Mouse (Mus musculus) kidney, embryonic 16.5 days (tissue): ENCODE results near the gene Fbxl18. TPM values are rescaled to one million over a fixed set of nuclear protein-coding genes. Genes with fewer than 3 reads are reported as not detected.

Experiments used
- ATAC-seq: fragments of 200-750 bp; cut with Nextera tagmentation; 2 replicates; pipeline ENCODE4 v1.8.0; 2017; ENCODE audit warnings: moderate TSS enrichment; ENCODE audit not compliant: low FRiP score, low TSS enrichment
- H3K27ac ChIP-seq: fragments of 300-500 bp; sonication (generic); 2 replicates; pipeline ENCODE4 v1.5.1; 2014; ENCODE audit warnings: low read length
- H3K27me3 ChIP-seq: fragments of 300-500 bp; sonication (generic); 2 replicates; pipeline ENCODE4 v1.6.1; 2014; ENCODE audit warnings: low read length, control low read depth, mixed read lengths; ENCODE audit not compliant: insufficient read depth
- H3K36me3 ChIP-seq: fragments of 300-500 bp; sonication (generic); 2 replicates; pipeline ENCODE4 v1.6.1; 2014; ENCODE audit warnings: low read length, control low read depth, mixed read lengths; ENCODE audit not compliant: insufficient read depth
- H3K4me1 ChIP-seq: fragments of 300-500 bp; sonication (generic); 2 replicates; pipeline ENCODE4 v1.6.1; 2014; ENCODE audit warnings: low read length, control low read depth, mixed read lengths; ENCODE audit not compliant: insufficient read depth
- H3K4me2 ChIP-seq: fragments of 300-500 bp; sonication (generic); replicated peaks from 2 replicates; pipeline ENCODE4 v1.6.1; 2014; ENCODE audit warnings: low read depth, low read length
- H3K4me3 ChIP-seq: fragments of 300-500 bp; sonication (generic); 2 replicates; pipeline ENCODE4 v1.5.1; 2014; ENCODE audit warnings: mild to moderate bottlenecking, low read length
- H3K9ac ChIP-seq: fragments of 300-500 bp; sonication (generic); replicated peaks from 2 replicates; pipeline ENCODE4 v1.6.1; 2014; ENCODE audit warnings: low read length
- H3K9me3 ChIP-seq: fragments of 300-500 bp; sonication (generic); 2 replicates; pipeline ENCODE4 v1.6.1; 2016; ENCODE audit warnings: low read length, control low read depth
- WGBS: fragments of 180-500 bp; shearing (Covaris S2); extraction: QIAGEN DNeasy Blood & Tissue Kit; methylation state at CpG from one replicate; pipeline ENCODE4 v1.1.7; 2014; 5-methylcytosine and 5-hydroxymethylcytosine counted together
- polyA plus RNA-seq: library from polyadenylated mRNA; unstranded; fragments of >200 nt; fragmentation: Nextera tagmentation; extraction: Ambion mirVana; gene quantifications from 2 replicates; pipeline ENCODE4 v1.2.1, GENCODE M21; 2015

Gene Fbxl18
- polyA plus RNA-seq, 1 experiment from 2014 or later, result 14.0 TPM

DNA sequence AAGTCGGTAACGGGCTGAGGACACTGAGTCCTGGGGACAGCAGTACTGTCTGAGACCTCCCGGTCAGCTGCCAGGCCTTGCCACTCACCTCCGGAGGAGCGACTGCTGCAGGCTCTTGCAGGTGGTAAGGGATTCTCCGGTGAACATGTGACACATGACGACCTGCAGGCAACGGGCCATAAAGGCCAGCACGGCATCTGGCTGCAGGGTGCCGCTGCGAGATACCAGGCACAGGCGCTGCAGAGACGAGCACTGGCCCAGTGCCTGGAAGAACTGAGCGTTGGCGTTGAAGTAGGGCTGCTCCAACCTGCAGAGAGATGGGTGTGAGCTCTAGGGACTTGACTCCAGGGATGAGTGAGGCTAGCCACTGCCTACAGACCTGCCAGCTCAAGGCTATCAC lies 16.7 kb downstream of the Fbxl18 start:
- Histone ChIP-seq H3K4me2 (no peak overlapping the region), H3K36me3 (peaks cover 28% of the 10 kb centered on the region), H3K9ac (no peak overlapping the region), H3K4me3 (no peak overlapping the region), H3K27me3 (no peaks in the 10 kb centered on the region), H3K4me1 (peaks cover 23% of the 10 kb centered on the region), H3K9me3 (no peaks in the 10 kb centered on the region), H3K27ac (no peak overlapping the region)
- no peak for ATAC-seq
- WGBS, result 78% methylated on average over 15 of the region's 15 CpGs

GRCm38 (mm10) chr5:142877337-142878280 lies 17.6 kb downstream of the Fbxl18 start:
- H3K9me3 ChIP-seq, result no peaks in the 10 kb centered on the region
- ATAC-seq, result peak; percentile 41
- H3K27me3 ChIP-seq, result no peaks in the 10 kb centered on the region
- 0 out of 2 replicates have a peak overlapping the region, but pooled peaks have one; percentile 10 for H3K9ac ChIP-seq
- 28% methylated on average over 11 of the region's 11 CpGs for WGBS
- H3K27ac ChIP-seq, result no peak overlapping the region
- H3K4me1 ChIP-seq, result peaks cover 23% of the 10 kb centered on the region
- no peak overlapping the region for H3K4me2 ChIP-seq
- peaks cover 28% of the 10 kb centered on the region for H3K36me3 ChIP-seq
- no peak overlapping the region for H3K4me3 ChIP-seq

DNA sequence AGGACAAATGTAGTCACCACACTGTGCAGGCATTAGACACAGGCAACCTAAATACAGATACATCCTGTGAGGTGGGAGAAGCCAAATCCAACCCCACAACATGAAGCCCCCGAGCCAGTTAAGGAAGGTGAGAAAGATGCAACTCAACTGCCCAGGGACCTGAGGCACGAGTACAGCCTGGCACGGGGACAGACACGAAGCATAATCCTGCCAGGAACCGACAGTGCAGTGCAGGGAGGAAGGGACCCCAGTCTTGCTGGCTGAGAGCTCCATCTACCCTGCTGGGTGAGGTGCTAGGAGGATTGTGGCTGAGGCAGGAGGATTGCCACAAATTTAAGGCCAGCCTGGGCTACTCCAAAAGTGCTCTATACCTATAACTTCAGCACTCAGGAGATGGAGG lies 18.3 kb downstream of the Fbxl18 start:
- Histone ChIP-seq H3K9me3 (no peaks in the 10 kb centered on the region), H3K4me1 (peaks cover 23% of the 10 kb centered on the region), H3K9ac (no peak overlapping the region), H3K27ac (no peak overlapping the region), H3K4me2 (no peak overlapping the region), H3K36me3 (peaks cover 31% of the 10 kb centered on the region), H3K4me3 (no peak overlapping the region), H3K27me3 (no peaks in the 10 kb centered on the region)
- 94% methylated on average over 5 of the region's 5 CpGs for WGBS
- no peak for ATAC-seq

- peaks cover 38% of the 10 kb centered on the region for H3K36me3 ChIP-seq
- no peak for ATAC-seq
- 93% methylated on average over 10 of the region's 10 CpGs for WGBS
- no peaks in the 10 kb centered on the region for H3K9me3 ChIP-seq
- H3K4me3 ChIP-seq, result no peak overlapping the region
- H3K9ac ChIP-seq, result no peak overlapping the region
- H3K4me1 ChIP-seq, result peaks cover 14% of the 10 kb centered on the region
- H3K27ac ChIP-seq, result no peak overlapping the region
- H3K27me3 ChIP-seq, result no peaks in the 10 kb centered on the region
- H3K4me2 ChIP-seq, result no peak overlapping the region
Observed at GRCm38 (mm10) chr5:142875513-142875905, 19.7 kb downstream of the Fbxl18 start.

- no peak for ATAC-seq
- Histone ChIP-seq H3K4me1 (peaks cover 8% of the 10 kb centered on the region), H3K27me3 (no peaks in the 10 kb centered on the region), H3K4me2 (no peak overlapping the region), H3K9me3 (no peaks in the 10 kb centered on the region), H3K9ac (no peak overlapping the region), H3K36me3 (peaks cover 37% of the 10 kb centered on the region), H3K4me3 (no peak overlapping the region), H3K27ac (no peak overlapping the region)
- WGBS, result 90% methylated on average over 13 of the region's 13 CpGs
Observed at GRCm38 (mm10) chr5:142874791-142875512, 20.3 kb downstream of the Fbxl18 start.

DNA sequence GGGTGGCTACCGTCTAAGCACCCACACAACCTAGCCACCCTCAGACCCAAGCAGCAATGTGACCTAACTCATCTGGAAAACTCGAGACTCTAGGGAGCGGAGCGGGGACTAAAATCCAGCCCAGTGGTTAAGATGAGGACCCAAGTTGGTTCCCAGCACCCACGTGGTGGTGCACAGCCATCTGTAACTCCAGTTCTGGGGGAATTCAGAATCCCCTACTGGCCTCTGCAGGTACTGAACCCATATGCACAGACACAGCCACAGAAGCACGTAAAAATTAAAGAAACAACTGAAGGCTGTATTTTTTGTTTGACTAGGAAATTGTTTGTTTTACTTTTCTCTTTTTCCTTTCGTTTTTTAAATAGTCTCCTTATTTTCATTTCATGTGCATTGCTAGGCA lies 21.5 kb downstream of the Fbxl18 start:
- peaks cover 3% of the 10 kb centered on the region; the same call in 1 of the 2 replicates for H3K4me1 ChIP-seq
- no peaks in the 10 kb centered on the region for H3K9me3 ChIP-seq
- H3K4me3 ChIP-seq, result no peak overlapping the region
- H3K36me3 ChIP-seq, result peaks cover 37% of the 10 kb centered on the region
- H3K27ac ChIP-seq, result no peak overlapping the region
- no peak for ATAC-seq
- H3K4me2 ChIP-seq, result no peak overlapping the region
- WGBS, result 95% methylated on average over 7 of the region's 7 CpGs
- H3K27me3 ChIP-seq, result no peaks in the 10 kb centered on the region
- no peak overlapping the region for H3K9ac ChIP-seq

GRCm38 (mm10) chr5:142871765-142872164 lies 23.5 kb downstream of the Fbxl18 start:
- Histone ChIP-seq H3K27ac (no peak overlapping the region), H3K9me3 (no peaks in the 10 kb centered on the region), H3K4me2 (no peak overlapping the region), H3K9ac (no peak overlapping the region), H3K4me1 (no peaks in the 10 kb centered on the region), H3K36me3 (peaks cover 40% of the 10 kb centered on the region), H3K27me3 (no peaks in the 10 kb centered on the region), H3K4me3 (no peak overlapping the region)
- WGBS, result 67% methylated on average over 12 of the region's 12 CpGs
- ATAC-seq, result no peak

DNA sequence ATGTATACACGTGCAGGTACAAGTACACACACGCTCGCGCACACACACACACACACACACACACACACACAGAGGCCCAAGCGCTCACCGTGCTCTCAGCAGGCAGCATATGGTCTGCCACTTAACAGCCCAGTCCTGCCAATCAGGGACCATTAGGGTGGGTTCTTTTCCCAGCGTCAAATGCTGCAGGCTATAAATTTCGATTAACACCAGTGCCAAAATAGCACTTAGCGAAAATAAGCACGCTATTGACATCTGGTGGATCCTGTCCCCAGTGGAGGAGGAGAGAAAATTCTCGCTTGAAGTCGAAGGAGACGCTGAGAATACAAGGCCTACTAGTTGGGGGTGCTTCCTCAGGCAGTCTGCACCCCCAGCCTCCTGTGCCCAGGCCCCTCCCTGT lies 25.8 kb downstream of the Fbxl18 start:
- no peaks in the 10 kb centered on the region for H3K4me1 ChIP-seq
- H3K9me3 ChIP-seq, result no peaks in the 10 kb centered on the region
- no peak overlapping the region for H3K9ac ChIP-seq
- H3K27me3 ChIP-seq, result no peaks in the 10 kb centered on the region
- no peak for ATAC-seq
- 45% methylated on average over 13 of the region's 13 CpGs for WGBS
- peaks cover 30% of the 10 kb centered on the region for H3K36me3 ChIP-seq
- H3K4me3 ChIP-seq, result no peak overlapping the region
- H3K27ac ChIP-seq, result no peak overlapping the region
- H3K4me2 ChIP-seq, result no peak overlapping the region

DNA sequence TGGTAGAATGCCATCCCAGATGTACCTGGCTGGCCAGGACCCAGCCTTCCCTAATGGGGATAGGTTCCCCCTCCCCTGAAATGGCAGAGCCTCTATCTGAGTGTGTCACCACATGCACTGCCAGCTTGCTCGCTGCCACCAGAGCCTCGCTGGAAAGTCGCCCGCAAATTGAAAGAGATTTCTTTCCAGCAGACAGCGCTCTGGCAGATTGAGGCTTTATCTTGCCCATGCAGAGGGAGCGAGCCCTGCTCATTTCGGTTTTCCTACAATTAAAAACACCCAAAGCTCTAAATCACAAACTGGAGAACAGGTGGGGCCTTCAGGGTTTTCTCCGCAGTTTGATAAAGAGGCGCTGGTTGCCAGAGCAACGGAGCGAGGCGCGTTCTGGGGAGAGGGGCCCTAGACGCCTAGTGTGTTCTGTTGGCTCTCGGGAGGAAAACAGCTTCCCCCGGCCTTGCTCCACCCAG lies 37.4 kb downstream of the Fbxl18 start:
- Histone ChIP-seq H3K4me2 (no peak overlapping the region), H3K9me3 (peaks cover 4% of the 10 kb centered on the region), H3K4me3 (no peak overlapping the region), H3K9ac (no peak overlapping the region), H3K27me3 (no peaks in the 10 kb centered on the region), H3K27ac (no peak overlapping the region), H3K36me3 (no peaks in the 10 kb centered on the region), H3K4me1 (no peaks in the 10 kb centered on the region; the same call in 1 of the 2 replicates)
- no peak for ATAC-seq
- 48% methylated on average over 16 of the region's 16 CpGs for WGBS
